Mouse (Mus musculus) liver, embryonic 11.5 days (tissue): ENCODE results near the gene Reep6. TPM values are rescaled to one million over a fixed set of nuclear protein-coding genes. Genes with fewer than 3 reads are reported as not detected.

Experiments
- ATAC-seq: fragments of 200-750 bp; cut with Nextera tagmentation; replicated peaks from 2 replicates; pipeline ENCODE4 v1.8.0; 2017; ENCODE audit warnings: moderate number of reproducible peaks, mild to moderate bottlenecking, moderate TSS enrichment, moderate library complexity; ENCODE audit not compliant: low FRiP score
- DNase-seq: peaks from one replicate; pipeline ENCODE4 v3.0.0-alpha.2; 2017; ENCODE audit warnings: low spot score
- H3K27ac ChIP-seq: fragments of 300-500 bp; sonication (generic); 2 replicates; pipeline ENCODE4 v1.5.1; 2014; ENCODE audit warnings: mild to moderate bottlenecking, low read depth, low read length, control low read depth
- H3K27me3 ChIP-seq: fragments of 300-500 bp; sonication (generic); replicated peaks from 2 replicates; pipeline ENCODE4 v1.6.1; 2014; ENCODE audit warnings: low read length, mixed read lengths; ENCODE audit not compliant: control insufficient read depth, insufficient read depth
- H3K36me3 ChIP-seq: fragments of 300-500 bp; sonication (generic); 2 replicates; pipeline ENCODE4 v1.6.1; 2014; ENCODE audit warnings: mild to moderate bottlenecking, low read length, moderate library complexity, mixed read lengths; ENCODE audit not compliant: control insufficient read depth, insufficient read depth
- H3K4me1 ChIP-seq: fragments of 300-500 bp; sonication (generic); replicated peaks from 2 replicates; pipeline ENCODE4 v1.6.1; 2014; ENCODE audit warnings: low read length, mixed read lengths; ENCODE audit not compliant: control insufficient read depth, insufficient read depth
- H3K4me2 ChIP-seq: fragments of 300-500 bp; sonication (generic); 2 replicates; pipeline ENCODE4 v1.6.1; 2014; ENCODE audit warnings: mild to moderate bottlenecking, control low read depth, moderate library complexity
- H3K4me3 ChIP-seq: fragments of 300-500 bp; sonication (generic); 2 replicates; pipeline ENCODE4 v1.5.1; 2014; ENCODE audit warnings: low read depth, low read length, control low read depth
- H3K9ac ChIP-seq: fragments of 300-500 bp; sonication (generic); 2 replicates; pipeline ENCODE4 v1.6.1; 2014; ENCODE audit warnings: low read depth, low read length, control low read depth
- H3K9me3 ChIP-seq: fragments of 300-500 bp; sonication (generic); 2 replicates; pipeline ENCODE4 v1.6.1; 2016; ENCODE audit warnings: low read length, inconsistent platforms, mixed read lengths; ENCODE audit not compliant: control insufficient read depth
- WGBS: fragments of 180-500 bp; shearing (Covaris S2); extraction: QIAGEN DNeasy Blood & Tissue Kit; methylation state at CpG from one replicate; pipeline ENCODE4 v1.1.7; 2014; 5-methylcytosine and 5-hydroxymethylcytosine counted together
- microRNA-seq: library from miRNA; unstranded; fragments of <30 nt; microRNA quantifications from one replicate; pipeline ENCODE4, GENCODE M21; 2017; ENCODE audit warnings: borderline number of aligned reads
- polyA plus RNA-seq: library from polyadenylated mRNA; unstranded; fragments of >200 nt; fragmentation: Nextera tagmentation; extraction: Ambion mirVana; gene quantifications from 2 replicates; pipeline ENCODE4 v1.2.1, GENCODE M21; 2014

The Reep6 gene
- polyA plus RNA-seq, 1 experiment from 2014 or later = 76.1 TPM

DNA sequence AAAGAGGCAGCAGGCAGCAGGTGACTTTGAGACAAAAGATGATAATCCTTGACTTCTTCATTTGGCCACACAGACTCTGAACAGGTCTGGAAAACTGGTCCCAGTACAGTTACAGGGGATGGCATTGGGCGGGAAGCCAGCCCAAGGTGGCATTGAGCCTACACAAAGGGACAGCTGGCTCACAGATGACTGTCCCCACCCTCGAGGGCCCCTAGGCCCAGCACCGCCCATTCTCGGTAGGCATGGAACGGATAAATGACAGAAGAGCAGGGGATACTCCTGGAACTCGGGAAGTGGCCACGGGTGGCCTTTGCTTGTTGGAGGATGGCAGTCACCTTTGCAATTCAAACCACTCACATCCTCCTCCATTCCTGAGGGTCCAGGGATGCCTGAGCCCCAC lies 55.6 kb downstream of the Reep6 start:
- peak overlapping the region; percentile 88 for H3K4me3 ChIP-seq
- H3K4me2 ChIP-seq = peak overlapping the region; percentile 95
- H3K9ac ChIP-seq = peak overlapping the region; percentile 86; the same call in 1 of the 2 replicates
- ATAC-seq (no peak), DNase-seq (no peak)
- H3K36me3 ChIP-seq = peaks cover 19% of the 10 kb centered on the region
- peak overlapping the region; percentile 2; the same call in 1 of the 2 replicates for H3K27ac ChIP-seq
- H3K9me3 ChIP-seq = no peaks in the 10 kb centered on the region
- 41% methylated on average over 7 of the region's 7 CpGs for WGBS
- peaks cover 43% of the 10 kb centered on the region for H3K4me1 ChIP-seq
- no peaks in the 10 kb centered on the region for H3K27me3 ChIP-seq

Small RNAs within 50 kb of the gene (microRNA-seq; reads per million reads assigned to microRNA genes)
- not detected for gene Gm22721

Other genes with a start within 250 kb of the Reep6 start
- gene Sbno2, start 224.4 kb upstream of the Reep6 start, polyA plus RNA-seq = 17.7 and 19.2 TPM in 2 replicates
- 25.1 and 33.5 TPM in 2 replicates for gene Stk11, start 214.2 kb upstream of the Reep6 start, polyA plus RNA-seq
- 482 and 514 TPM in 2 replicates for gene Atp5d, start 191.3 kb upstream of the Reep6 start, polyA plus RNA-seq
- gene Cbarp, start 189.1 kb upstream of the Reep6 start, polyA plus RNA-seq = 2.8 and 3.1 TPM in 2 replicates
- 19.2 and 20.1 TPM in 2 replicates for gene Midn, start 181.7 kb upstream of the Reep6 start, polyA plus RNA-seq
- gene Cirbp, start 164.0 kb upstream of the Reep6 start, polyA plus RNA-seq = 22.5 and 25.1 TPM in 2 replicates
- gene 1600002K03Rik, start 157.0 kb upstream of the Reep6 start, polyA plus RNA-seq = 21.8 and 27.4 TPM in 2 replicates
- gene Efna2, start 150.5 kb upstream of the Reep6 start, polyA plus RNA-seq = 9.4 and 10.7 TPM in 2 replicates
- 67.7 and 71.0 TPM in 2 replicates for gene Mum1, start 103.5 kb upstream of the Reep6 start, polyA plus RNA-seq
- 401 and 427 TPM in 2 replicates for gene Ndufs7, start 80.8 kb upstream of the Reep6 start, polyA plus RNA-seq
- 49.0 and 49.7 TPM in 2 replicates for gene Gamt, start 68.9 kb upstream of the Reep6 start, polyA plus RNA-seq
- gene Dazap1, start 68.5 kb upstream of the Reep6 start, polyA plus RNA-seq = 49.2 and 55.0 TPM in 2 replicates
- gene Rps15, start 37.5 kb upstream of the Reep6 start, polyA plus RNA-seq = 1,270 and 1,408 TPM in 2 replicates
- gene Apc2, start 34.0 kb upstream of the Reep6 start, polyA plus RNA-seq = 0.30 and 0.45 TPM in 2 replicates
- 46.2 and 47.8 TPM in 2 replicates for gene 2310011J03Rik, start 9.4 kb upstream of the Reep6 start, polyA plus RNA-seq
- gene Pcsk4, start 455 bp upstream of the Reep6 start, polyA plus RNA-seq = 12.6 and 12.8 TPM in 2 replicates
- 1.6 and 2.6 TPM in 2 replicates for gene Adamtsl5, start 18.5 kb downstream of the Reep6 start, polyA plus RNA-seq
- 0.25 TPM in 2 replicates for gene Plk5, start 26.5 kb downstream of the Reep6 start, polyA plus RNA-seq
- gene Mex3d, start 57.7 kb downstream of the Reep6 start, polyA plus RNA-seq = 2.5 and 3.7 TPM in 2 replicates
- 174 and 175 TPM in 2 replicates for gene Mbd3, start 69.6 kb downstream of the Reep6 start, polyA plus RNA-seq
- 835 and 866 TPM in 2 replicates for gene Uqcr11, start 76.9 kb downstream of the Reep6 start, polyA plus RNA-seq
- gene Tcf3, start 103.7 kb downstream of the Reep6 start, polyA plus RNA-seq = 148 and 149 TPM in 2 replicates
- gene Onecut3, start 164.9 kb downstream of the Reep6 start, polyA plus RNA-seq = 0.94 and 1.3 TPM in 2 replicates
- gene Atp8b3, start 209.2 kb downstream of the Reep6 start, polyA plus RNA-seq = 0.12 and 0.23 TPM in 2 replicates
- gene Rexo1, start 231.6 kb downstream of the Reep6 start, polyA plus RNA-seq = 31.8 and 33.4 TPM in 2 replicates
- gene Klf16, start 247.4 kb downstream of the Reep6 start, polyA plus RNA-seq = 10.0 and 11.4 TPM in 2 replicates